Mouse (Mus musculus) bone marrow macrophage, adult 2 months (primary cell): ENCODE results near the gene Alyref.

Experiments
- CTCF ChIP-seq: IDR thresholded peaks from 2 replicates; pipeline ENCODE4 v1.5.1; 2012; ENCODE audit warnings: low read depth, mild to moderate bottlenecking, low read length, moderate library complexity
- POLR2A ChIP-seq: IDR thresholded peaks from 2 replicates; pipeline ENCODE4 v1.6.1; 2012; ENCODE audit warnings: mild to moderate bottlenecking, low read depth, low read length, borderline replicate concordance

DNA sequence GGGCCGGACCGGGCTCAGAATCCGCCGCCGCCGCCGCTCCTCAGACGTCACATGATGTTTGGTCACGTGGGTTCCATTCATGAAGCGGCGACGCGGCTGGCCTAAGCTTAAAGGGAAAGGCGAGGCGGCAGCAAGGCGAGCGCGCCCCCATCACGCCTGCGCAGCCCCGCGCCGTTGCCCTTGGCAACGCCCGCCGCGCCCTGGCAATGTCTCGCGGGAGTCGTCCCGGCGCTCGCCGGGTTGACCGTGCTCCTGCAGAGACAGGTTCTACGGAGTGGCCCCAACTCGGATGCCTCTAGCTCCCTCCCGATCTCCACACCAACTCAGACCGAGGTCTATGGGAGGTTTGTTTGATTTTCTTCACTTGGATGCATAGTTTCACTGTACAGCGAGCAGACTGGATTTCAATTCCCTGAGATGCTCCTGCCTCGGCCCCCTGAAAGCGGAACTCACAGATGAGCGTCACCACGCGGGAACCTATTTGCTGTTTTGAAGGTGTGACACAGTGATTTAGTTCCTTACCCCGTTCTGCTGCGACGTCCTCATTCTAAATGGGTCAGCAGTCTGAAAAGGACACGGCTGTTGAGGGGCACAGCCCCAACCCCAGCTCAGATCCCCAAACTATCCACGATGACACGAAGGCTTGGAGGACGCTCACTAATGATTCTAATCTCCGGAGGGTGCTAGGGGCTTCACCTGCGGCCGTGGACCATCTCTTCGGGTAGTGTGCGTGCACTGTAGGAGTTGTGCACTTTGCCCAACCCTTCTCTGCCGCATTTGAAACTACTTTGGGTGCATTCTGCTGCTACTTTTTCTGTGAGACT is 35.6 kb upstream of the Alyref start, which contains the start of gene Mafg:
- TF ChIP-seq CTCF (no peak), POLR2A (no peak)
